Mouse (Mus musculus) layer of hippocampus, postnatal 14 days (tissue): ENCODE measurements around the gene Chrdl2. TPM values are rescaled to one million over a fixed set of nuclear protein-coding genes. Genes with fewer than 3 reads are reported as not detected.
"Not testable (repeated sequence)": the region's sequence is repeated elsewhere in the genome, so short reads cannot be mapped to it uniquely, and the experiment has no call there.

Experiments
- DNase-seq, 2 experiments: peaks; one replicate each; pipeline ENCODE4 v3.0.0; 2021 to 2022; ENCODE audit warnings: low spot score in 2 of 2, mixed read lengths in 1 of 2
- total RNA-seq, 2 experiments: library from RNA; stranded (reverse); gene quantifications; 2 replicates each; pipeline ENCODE4 v1.2.3; 2021

The Chrdl2 gene
- total RNA-seq, 2 experiments from 2014 or later = 0.29 TPM; not detected in 1

GRCm38 (mm10) chr7:100034815-100035463 lies 29.0 kb downstream of the Chrdl2 start:
- peak in 1 of 2 experiments; percentile 12 for DNase-seq

DNA sequence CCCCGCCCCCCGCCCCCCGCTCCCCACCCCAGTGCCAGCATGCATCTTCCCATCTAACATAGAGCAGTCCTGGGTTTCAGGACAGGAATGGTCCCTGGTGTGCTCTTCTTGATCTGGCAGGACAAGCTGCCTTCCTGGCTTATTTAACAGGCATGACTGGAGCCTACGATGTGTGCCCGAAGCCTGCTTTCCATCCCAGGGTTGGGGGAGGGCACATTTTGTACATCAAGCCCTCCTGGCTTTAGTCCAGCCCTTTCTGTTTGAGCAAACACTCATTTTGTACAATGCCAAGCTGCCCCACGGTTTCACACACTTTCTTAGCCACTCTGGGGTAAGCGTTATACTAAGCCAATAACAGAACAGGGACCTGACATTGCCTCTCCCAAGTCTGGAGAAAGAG lies 30.1 kb downstream of the Chrdl2 start:
- DNase-seq = no peak

- no peak for DNase-seq
Observed at GRCm38 (mm10) chr7:100036495-100036894, 30.5 kb downstream of the Chrdl2 start.

DNA sequence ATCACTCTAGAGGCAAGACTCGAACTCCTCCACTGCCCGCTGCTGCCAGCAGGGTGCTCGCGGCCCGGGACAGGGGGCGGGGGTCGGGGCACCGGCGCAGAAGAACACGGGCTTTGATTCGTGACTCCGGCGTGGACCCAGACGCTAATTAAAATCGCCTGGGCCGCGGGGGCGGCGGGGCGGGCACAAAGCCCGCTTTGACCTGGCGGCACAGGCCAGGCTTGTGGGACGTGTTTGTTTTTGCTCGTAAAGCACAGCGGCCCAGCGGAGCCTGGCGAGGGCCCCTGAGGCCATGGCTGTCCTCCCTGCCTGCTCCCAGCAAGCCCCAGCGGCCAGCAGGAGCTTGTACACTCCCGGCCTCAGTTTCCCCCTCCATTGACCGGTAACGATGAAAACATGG lies 36.1 kb downstream of the Chrdl2 start:
- no peak for DNase-seq

- DNase-seq = no peak
Observed at GRCm38 (mm10) chr7:100043096-100043495, 37.1 kb downstream of the Chrdl2 start.

GRCm38 (mm10) chr7:100043605-100044031 lies 37.6 kb downstream of the Chrdl2 start:
- DNase-seq = no peak

DNA sequence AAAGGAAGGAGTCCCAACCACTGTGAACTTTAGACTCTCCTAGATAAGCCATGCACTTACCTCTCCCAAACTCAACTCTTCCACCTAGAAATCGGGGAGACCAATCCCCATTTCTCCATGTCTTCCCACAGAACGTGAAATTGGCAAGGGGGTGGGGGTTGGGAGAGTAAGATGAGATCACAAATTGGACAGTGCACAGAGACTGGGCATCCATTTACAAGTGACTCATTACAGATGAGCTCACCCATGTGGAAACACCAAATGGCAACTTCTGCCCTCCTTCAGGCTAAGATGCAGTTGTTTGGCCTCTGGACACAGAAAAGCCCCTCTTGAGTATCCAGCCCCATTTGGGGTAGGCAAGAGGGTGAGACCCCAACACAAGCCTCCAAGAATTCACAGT lies 40.5 kb downstream of the Chrdl2 start:
- DNase-seq = no peak

DNA sequence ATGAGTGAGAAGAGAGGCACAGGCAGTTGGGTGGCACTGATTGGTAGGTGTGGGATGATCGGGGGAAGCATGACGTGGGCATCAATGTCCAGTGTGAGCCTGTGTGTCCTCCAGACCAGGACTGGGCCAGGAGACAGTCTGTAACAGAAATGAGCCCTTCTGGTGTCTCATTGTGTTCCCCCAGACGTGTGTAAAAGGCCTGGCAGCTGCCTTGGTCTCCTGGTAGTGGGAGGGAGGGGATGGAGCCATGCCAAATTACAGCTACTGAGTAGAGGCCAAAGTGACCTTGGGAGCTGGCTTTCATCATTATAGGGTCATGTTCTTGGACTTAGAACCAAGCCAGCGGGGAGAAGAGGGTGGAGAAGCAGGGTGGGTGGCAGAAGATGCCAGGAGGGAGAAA lies 45.9 kb downstream of the Chrdl2 start:
- DNase-seq = no peak

DNA sequence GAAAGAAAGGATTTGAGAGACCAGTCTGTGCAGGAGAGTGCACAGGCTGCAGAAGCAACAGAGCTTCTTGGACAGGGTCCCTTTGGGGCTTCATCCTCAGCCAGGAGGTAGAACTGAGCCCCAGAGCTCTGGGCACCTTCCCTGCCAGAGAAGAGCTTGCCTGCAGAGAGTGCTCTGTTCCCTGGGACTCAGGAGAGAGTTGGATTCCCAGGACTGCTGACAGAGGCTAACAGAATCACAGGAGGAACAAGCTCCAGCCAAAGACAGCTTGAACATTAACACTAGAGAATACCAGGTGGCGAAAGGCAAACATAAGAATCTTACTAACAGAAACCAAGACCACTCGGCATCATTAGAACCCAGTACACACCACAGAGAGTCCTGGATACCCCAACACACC lies 47.0 kb downstream of the Chrdl2 start:
- DNase-seq = not testable (repeated sequence)

- DNase-seq = peak; percentile 27 to 52
Observed at GRCm38 (mm10) chr7:100073959-100074358, 68.0 kb downstream of the Chrdl2 start.

GRCm38 (mm10) chr7:100076296-100076695 lies 70.3 kb downstream of the Chrdl2 start:
- DNase-seq = no peak

- no peak for DNase-seq
Observed at GRCm38 (mm10) chr7:100077071-100077470, 71.1 kb downstream of the Chrdl2 start.

GRCm38 (mm10) chr7:100080087-100080781 lies 74.3 kb downstream of the Chrdl2 start:
- DNase-seq = no peak

DNA sequence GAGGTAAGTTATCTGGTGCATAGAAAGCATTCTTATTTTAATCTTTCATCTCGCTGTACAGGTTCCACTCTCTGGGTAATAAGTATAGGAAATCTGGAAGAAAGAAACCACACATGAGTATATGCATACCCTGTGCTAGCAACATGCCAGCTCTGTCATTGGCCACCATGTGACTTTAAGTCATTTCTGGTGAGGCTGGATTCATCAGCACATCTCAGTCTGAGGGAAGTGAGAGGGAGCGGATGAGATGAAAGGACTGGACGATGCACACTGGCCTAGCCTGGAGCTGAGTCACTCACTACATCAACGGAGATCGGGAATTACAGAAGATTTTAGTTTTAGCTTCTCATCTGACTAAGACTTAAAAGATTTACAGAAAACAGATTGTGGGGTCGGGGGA lies 76.9 kb downstream of the Chrdl2 start:
- no peak for DNase-seq

DNA sequence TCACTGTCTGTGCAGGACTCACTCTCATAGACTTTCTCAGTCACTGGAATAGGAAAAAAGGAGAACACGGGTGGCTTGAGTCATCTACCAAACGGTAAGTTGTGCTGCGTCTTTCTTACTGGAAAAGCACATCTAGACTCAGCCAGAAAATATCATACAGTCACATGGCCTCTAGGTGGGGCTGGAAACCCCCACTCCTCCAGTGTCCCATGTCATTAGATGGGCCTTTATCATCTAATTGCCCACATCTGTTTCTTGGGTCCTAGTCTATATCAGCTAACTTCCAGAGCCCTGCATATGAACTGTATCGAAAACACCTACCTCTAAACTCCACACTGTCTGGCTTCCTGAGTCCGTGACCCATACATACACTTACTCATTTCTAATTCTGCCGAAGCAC lies 77.8 kb downstream of the Chrdl2 start:
- no peak for DNase-seq

Other genes with a start within 250 kb of the Chrdl2 start
- not detected for gene Olfr521, start 242.7 kb upstream of the Chrdl2 start, total RNA-seq
- gene Neu3, start 177.8 kb upstream of the Chrdl2 start, total RNA-seq = 1 to 10 TPM; 3.2 to 4.1 TPM
- 1 to 10 TPM in 1 of 2 experiments, under 1 TPM in 1; 0.88 to 1.3 TPM for gene Xrra1, start 147.1 kb upstream of the Chrdl2 start, total RNA-seq
- 10 to 100 TPM; 86.8 to 97.0 TPM for gene Spcs2, start 142.7 kb upstream of the Chrdl2 start, total RNA-seq
- 10 to 100 TPM; 20.9 to 22.6 TPM for gene Rnf169, start 25.7 kb upstream of the Chrdl2 start, total RNA-seq
- 10 to 100 TPM; 23.2 to 25.2 TPM for gene Pold3, start 115.4 kb downstream of the Chrdl2 start, total RNA-seq
- 1 to 10 TPM; 4.8 to 6.5 TPM for gene Lipt2, start 153.1 kb downstream of the Chrdl2 start, total RNA-seq
- not detected for gene Kcne3, start 170.3 kb downstream of the Chrdl2 start, total RNA-seq
- 100 to 1,000 TPM; 313 to 349 TPM for gene Pgm2l1, start 221.2 kb downstream of the Chrdl2 start, total RNA-seq